Mouse (Mus musculus) cerebellum, postnatal 25 days (tissue): ENCODE measurements at regions not wholly inside any gene's neighbourhood (a gene's known extent, or its start where the extent isn't known, plus 50 kb on each side); places are given as distances from the start of the nearest gene placed in this dataset.

ENCODE experiments used
- DNase-seq, 2 experiments: peaks; one replicate each; pipeline ENCODE4 v3.0.0; 2021; ENCODE audit warnings: mixed read lengths in 2 of 2

GRCm38 (mm10) chr2:131801212-131801611 is 58.3 kb downstream of the Erv3 start:
- DNase-seq: no peak

GRCm38 (mm10) chr2:131800126-131800894 is 59.2 kb downstream of the Erv3 start:
- no peak for DNase-seq

- DNase-seq: no peak
These were observed 60.1 kb downstream of the Erv3 start for GRCm38 (mm10) chr2:131799486-131799885.

GRCm38 (mm10) chr2:131797001-131797693 is 62.4 kb downstream of the Erv3 start:
- no peak for DNase-seq

GRCm38 (mm10) chr2:131775381-131775780 is 84.2 kb downstream of the Erv3 start:
- DNase-seq: no peak

- no peak for DNase-seq
These were observed 85.9 kb downstream of the Erv3 start for GRCm38 (mm10) chr2:131773691-131774090.

DNA sequence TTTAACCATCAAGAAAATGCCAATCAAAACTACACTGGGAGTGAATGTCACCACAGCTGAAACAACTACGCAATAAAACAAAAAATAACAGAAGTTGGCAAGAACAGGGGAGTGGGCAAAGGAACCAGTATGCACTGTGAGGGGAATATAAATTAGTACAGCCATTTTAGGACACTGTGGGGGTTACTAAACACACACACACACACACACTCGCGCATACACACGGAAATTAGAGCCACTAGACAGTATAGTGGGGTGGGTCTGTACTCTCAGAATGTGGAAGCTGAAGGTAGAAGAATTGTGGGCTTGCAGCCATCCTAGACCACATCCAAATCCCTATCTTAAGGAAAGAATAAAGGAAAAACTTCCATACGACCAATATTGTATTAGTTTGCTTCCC is 87.4 kb downstream of the Erv3 start:
- DNase-seq: no peak

DNA sequence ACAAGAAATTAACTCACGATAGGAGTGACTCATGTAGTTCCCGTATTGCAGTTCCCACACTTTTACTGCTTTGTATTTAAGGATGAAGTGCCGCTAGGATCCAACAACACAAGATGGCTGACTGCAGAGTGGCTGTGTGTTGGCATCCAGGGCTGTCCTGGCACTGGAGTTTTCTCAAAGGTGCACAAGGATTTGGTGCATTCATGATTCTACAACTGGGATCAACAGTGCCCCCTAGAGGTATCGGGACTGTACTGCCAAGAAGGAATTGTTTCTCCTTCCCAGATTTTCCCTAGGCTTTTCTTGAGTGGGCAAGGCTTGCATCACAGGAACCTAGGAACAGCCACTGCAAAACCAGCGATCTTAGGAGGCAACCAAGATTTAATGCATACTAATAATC is 88.7 kb downstream of the Erv3 start:
- peak; percentile 20 to 52 for DNase-seq

DNA sequence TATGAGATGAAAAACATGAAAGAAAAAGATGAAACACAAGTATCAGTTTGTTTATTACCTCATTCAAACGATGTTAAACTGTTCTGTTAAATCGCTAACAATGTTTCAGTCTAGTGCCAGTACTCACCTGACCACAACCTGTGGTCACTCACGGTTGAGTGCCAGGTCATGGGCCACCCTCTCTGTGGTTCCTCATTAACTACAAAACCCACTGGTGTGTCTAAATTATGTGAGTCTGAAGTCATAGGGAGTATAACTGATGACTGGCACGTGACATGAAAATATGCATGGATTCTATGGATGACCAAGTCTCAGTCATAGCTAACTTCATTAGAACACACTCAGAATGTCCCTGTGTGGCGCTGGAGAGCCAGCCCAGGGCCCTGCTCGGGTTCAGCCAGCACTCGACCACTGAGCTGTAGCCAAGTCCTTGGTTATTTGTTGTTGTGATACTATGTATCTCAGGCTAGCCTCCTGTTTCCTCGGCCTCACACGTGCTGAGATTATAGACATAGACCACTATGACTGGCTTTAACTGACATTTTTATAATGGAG is 89.8 kb downstream of the Erv3 start:
- DNase-seq: no peak

DNA sequence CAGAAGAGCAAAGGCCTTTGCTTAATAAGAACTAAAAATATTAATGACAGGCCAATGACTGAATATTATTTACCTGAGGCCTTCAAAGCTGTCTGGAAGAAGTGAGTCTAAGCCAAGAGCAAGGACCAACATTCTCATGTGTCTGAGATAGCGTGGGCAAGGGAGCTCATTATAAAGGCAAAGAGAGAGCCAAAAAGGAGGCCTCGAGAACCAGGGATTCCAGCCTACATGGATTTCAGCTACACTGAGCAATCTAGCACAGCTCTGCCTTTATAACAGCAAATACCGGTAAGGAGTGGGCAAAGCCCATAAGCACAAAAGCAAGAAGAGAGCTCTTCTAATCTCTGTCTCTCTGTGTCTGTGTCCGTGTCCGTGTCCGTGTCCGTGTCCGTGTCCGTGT is 93.0 kb downstream of the Erv3 start:
- DNase-seq: no peak

DNA sequence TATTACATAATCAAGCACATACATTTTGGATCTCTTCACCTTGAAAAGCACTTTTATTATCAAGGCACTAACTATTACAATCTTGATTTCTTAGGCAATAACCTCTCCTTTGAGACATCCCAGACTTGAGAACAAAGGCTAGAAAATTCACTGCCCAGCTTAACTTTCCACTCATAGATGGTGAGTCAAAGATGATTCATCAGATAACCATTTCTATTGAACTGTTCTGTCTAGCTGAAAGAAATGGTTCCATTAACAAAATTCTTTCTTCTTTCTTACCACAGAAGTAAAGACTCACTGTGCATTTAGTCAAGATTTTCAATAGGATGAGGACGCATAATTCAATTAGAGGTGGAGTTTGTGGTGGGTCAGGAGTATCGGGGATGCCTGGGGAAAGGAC is 98.0 kb downstream of the Erv3 start:
- no peak for DNase-seq

GRCm38 (mm10) chr2:131757183-131757903 is 102.2 kb downstream of the Erv3 start:
- no peak for DNase-seq

DNA sequence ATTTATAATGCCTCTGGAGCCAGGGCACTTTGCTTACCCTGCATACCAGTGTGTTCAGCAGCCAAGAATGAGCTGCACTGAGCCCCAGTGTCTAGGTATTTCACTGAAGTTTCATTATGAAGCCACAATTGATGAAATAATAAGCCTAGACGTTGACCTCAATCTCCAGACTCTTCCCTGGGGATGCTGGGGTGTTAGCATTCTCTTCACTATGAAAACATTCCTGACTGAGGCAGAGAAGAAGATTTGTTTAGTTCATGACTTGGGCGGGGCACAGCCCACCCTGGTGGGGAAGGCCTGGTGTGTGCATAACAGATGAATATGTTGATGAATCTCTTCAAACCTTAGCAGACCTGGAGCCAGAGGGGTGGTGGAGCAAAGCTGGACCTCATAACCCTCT is 104.4 kb downstream of the Erv3 start:
- no peak for DNase-seq

- no peak for DNase-seq
These were observed 106.1 kb downstream of the Erv3 start for GRCm38 (mm10) chr2:131753436-131753835.

DNA sequence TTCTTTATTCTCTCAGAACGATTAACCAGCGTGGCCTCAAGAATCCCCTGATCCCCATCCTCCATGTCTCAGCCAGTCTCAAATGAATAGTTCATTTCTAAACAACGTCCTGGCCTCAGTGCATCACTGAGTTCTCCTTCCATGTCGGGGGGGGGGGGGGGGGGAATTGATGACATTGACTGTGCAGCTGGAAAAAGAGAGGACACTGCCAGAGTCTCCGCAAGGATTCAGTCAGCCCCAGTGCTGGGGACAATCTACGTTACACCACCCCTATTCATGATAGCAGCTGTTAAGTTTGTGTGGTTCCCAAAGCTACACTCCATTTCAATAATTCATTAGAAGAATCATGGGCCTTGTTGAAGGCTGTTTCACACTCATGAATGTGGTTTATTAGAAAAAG is 108.9 kb downstream of the Erv3 start:
- DNase-seq: no peak

DNA sequence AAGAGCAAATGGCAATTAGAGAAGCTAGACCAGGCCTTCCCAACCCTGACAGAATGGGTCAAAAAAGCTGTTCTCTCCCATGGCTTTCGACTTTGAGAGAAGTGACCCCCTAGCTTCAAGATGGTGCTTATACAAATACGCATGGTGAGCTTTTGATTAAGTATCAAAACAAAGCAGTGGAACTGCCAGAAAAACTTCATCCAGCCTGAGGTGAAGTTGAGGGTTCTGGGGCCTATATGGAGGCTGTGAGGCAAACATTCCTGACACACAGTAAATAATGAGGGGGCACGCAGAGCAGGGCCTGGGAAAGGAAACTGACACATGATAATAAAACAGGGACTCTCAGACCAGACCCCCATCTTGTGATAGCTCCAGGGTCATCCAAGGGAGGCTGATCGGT is 109.3 kb downstream of the Erv3 start:
- no peak for DNase-seq

- no peak for DNase-seq
These were observed 109.8 kb downstream of the Erv3 start for GRCm38 (mm10) chr2:131749746-131750145.

- DNase-seq: no peak
These were observed 110.8 kb downstream of the Erv3 start for GRCm38 (mm10) chr2:131748791-131749190.

DNA sequence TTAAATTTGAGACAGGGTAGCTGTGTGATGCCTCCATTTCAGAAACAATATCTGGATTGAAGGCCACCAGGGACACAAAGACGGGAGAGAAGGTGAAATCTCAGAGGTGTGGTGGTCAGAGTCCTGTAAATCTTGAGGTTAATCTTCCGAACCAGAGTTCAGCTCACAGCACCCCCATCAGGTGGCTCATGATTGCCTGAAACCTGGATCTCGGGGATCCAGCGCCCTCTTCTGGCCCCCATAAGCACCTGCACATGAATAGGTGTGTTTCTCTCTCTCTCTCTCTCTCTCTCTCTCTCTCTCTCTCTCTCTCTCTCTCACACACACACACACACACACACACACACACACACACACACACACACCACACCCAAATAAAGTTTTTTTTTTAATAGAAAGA is 111.8 kb downstream of the Erv3 start:
- no peak for DNase-seq

DNA sequence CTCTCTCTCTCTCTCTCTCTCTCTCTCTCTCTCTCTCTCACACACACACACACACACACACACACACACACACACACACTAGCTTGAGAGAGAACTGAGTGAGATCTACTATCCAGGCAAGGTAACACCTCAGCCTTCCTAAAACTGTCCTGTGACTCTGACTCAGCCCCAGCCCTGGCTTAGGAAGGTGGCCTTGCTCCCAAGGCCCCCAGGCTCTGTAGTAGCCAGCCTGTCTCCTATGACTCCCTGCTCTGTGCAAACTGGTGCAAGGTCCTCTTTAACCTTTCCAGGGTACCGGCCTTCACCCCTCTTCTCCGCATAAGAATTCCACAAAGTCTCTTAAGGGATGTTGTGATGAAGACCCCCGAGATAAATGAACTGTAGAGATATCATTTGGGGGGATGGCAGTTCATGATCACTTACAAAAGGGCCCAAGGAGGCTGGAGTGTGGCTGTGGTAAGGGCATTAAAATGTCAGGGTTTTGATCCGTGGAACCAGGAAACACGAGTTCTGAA is 114.1 kb downstream of the Erv3 start:
- no peak for DNase-seq

GRCm38 (mm10) chr2:131744957-131745356 is 114.6 kb downstream of the Erv3 start:
- no peak for DNase-seq

DNA sequence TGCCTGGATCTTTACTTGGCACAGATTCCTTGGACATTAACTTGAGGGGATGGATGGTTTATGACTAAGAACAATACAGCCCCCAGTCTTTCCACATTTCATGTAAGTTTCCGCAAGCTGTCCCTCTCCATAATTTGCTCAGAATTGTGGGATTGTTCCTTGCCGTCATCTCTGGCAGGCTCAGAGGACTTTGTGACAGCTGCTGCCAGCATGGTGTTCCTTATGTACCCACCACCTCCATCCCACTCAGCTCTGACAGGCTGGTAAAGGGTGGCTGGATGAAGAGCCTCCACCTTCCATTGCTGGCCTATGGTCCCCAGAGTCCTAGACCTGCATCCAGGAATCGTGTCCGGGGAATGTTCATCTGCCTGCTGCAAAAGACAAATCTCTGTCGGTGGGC is 119.1 kb downstream of the Erv3 start:
- DNase-seq: no peak

- no peak for DNase-seq
These were observed 120.5 kb downstream of the Erv3 start for GRCm38 (mm10) chr2:131739022-131739421.
